Comparison of ENCODE assay signal across 8 mouse cellular contexts in the genomic region with DNA sequence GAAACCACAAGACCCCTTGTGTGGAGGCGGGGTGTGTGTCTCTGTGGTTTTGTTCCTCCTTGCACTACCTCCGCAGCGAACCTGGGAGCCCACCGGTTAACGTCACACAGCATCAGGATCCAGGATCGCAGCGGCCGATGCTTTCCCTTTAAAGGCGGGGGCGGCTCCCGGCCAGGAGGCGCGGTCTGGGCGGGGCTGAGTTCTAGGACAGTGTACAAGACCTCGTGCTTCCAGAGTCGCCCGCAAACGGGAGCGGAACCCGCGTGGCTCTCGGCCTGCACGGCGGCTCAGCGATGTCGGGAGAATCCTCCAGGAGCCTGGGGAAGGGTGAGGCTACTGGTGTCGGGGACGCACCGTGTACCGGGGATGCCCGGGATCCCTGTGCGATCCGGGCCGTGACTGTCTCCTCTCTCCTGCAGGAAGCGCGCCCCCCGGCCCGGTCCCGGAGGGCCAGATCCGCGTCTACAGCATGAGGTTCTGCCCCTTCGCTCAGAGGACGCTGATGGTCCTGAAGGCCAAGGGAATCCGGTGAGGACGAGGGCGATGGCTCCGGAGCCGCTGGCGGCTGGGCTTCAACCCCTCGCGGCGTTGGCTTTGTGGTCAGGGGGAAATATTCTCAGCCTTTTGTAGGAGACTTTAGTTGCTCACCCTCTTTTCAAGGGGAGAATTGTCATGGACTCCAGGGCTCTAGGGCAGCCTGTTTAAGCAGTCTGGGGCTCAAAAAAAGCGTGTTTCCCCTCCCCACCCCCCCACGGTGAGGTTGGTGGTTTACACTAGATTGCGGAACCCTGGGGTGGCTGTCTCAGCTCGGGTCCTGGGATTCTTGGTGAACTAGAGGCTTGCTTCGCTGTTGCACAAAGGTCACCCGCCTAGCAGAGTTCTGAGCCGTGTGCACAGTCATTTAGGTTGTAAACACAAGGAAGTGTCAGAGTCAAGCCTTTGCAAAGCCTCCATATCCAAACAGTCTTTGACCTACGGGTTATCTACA. TPM values are rescaled to one million over a fixed set of nuclear protein-coding genes. Genes with fewer than 3 reads are reported as not detected.
DNase-seq lines count a peak whose midpoint lies in the region; ATAC-seq lines count a peak whose summit lies in the region.

A gene (plus strand): TSS at position 175 of the 988 bp plus-strand sequence.

- peaks cover 3% of the 10 kb centered on the region; the same call in 1 of the 2 replicates for H3K4me1 ChIP-seq in forebrain, embryonic 11.5 days (replicated peaks; ENCODE audit: control insufficient read depth, insufficient read depth, low read length)
- H3K4me1 ChIP-seq in heart, embryonic 15.5 days (replicated peaks), result peaks cover 18% of the 10 kb centered on the region
- peaks cover 22% of the 10 kb centered on the region for H3K4me1 ChIP-seq in liver, embryonic 13.5 days (replicated peaks)
- 0 out of 2 replicates have a peak, but pooled peaks cover 9% of the 10 kb centered on the region for H3K4me1 ChIP-seq in stomach, embryonic 14.5 days (ENCODE audit: control insufficient read depth, insufficient read depth, low read length)

- peak within 1 kb of the TSS; percentile 94 for H3K4me2 ChIP-seq in forebrain, embryonic 11.5 days (ENCODE audit: low read depth, low read length, severe bottlenecking)
- peak within 1 kb of the TSS; percentile 97 for H3K4me2 ChIP-seq in heart, embryonic 15.5 days
- peak within 1 kb of the TSS; percentile 89 for H3K4me2 ChIP-seq in liver, embryonic 13.5 days
- H3K4me2 ChIP-seq in stomach, embryonic 14.5 days (replicated peaks; ENCODE audit: low read depth, low read length), result peak within 1 kb of the TSS; percentile 95

- no peaks in the 10 kb centered on the region for H3K36me3 ChIP-seq in forebrain, embryonic 11.5 days (ENCODE audit: control insufficient read depth, insufficient read depth, low read length)
- H3K36me3 ChIP-seq in heart, embryonic 15.5 days, result peaks cover 10% of the 10 kb centered on the region; the same call in 1 of the 2 replicates
- peaks cover 15% of the 10 kb centered on the region for H3K36me3 ChIP-seq in liver, embryonic 13.5 days
- peaks cover 9% of the 10 kb centered on the region; the same call in 1 of the 2 replicates for H3K36me3 ChIP-seq in stomach, embryonic 14.5 days (ENCODE audit: control insufficient read depth, insufficient read depth, low read length)

- H3K9me3 ChIP-seq in forebrain, embryonic 11.5 days (ENCODE audit: control insufficient read depth, low read length), result no peaks in the 10 kb centered on the region
- no peaks in the 10 kb centered on the region for H3K9me3 ChIP-seq in heart, embryonic 15.5 days (replicated peaks)
- no peaks in the 10 kb centered on the region for H3K9me3 ChIP-seq in liver, embryonic 13.5 days (replicated peaks)
- no peaks in the 10 kb centered on the region for H3K9me3 ChIP-seq in stomach, embryonic 14.5 days (ENCODE audit: control insufficient read depth, low read depth, low read length)

- peak within 1 kb of the TSS; percentile 49 for H3K4me3 ChIP-seq in forebrain, embryonic 11.5 days (ENCODE audit: low read depth, low read length)
- H3K4me3 ChIP-seq in heart, embryonic 15.5 days, result peak within 1 kb of the TSS; percentile 65
- H3K4me3 ChIP-seq in liver, embryonic 13.5 days (replicated peaks), result peak within 1 kb of the TSS; percentile 66
- peak within 1 kb of the TSS; percentile 74 for H3K4me3 ChIP-seq in stomach, embryonic 14.5 days (ENCODE audit: low read depth, low read length)

- no peak within 1 kb of the TSS for H3K27ac ChIP-seq in forebrain, embryonic 11.5 days (ENCODE audit: low read depth, low read length)
- peak within 1 kb of the TSS; percentile 58 for H3K27ac ChIP-seq in heart, embryonic 15.5 days
- peak within 1 kb of the TSS; percentile 72 for H3K27ac ChIP-seq in liver, embryonic 13.5 days
- peak within 1 kb of the TSS; percentile 84 for H3K27ac ChIP-seq in stomach, embryonic 14.5 days (ENCODE audit: low read length)

- DNase-seq in CD8-positive naive resting alpha-beta T cell, adult 2 months (ENCODE audit: low read depth in 2 of 2, low spot score in 2 of 2), result peak; percentile 27 to 40
- peak; percentile 59 for DNase-seq in c-Kit-positive CD71-negative TER-119-negative erythroid progenitor cells, embryonic 14.5 days (ENCODE audit: low read depth)
- peak; percentile 92 for DNase-seq in forebrain, embryonic 11.5 days (ENCODE audit: low spot score)
- peak; percentile 93 to 94 for DNase-seq in kidney, postnatal 25 days
- DNase-seq in liver, embryonic 13.5 days, result peak; percentile 75
- peak; percentile 44 to 55 for DNase-seq in natural killer cell, adult 2 months (ENCODE audit: low spot score in 2 of 2)

- peak; percentile 95 for ATAC-seq in forebrain, embryonic 11.5 days (replicated peaks; ENCODE audit: low FRiP score)
- peak; percentile 94 for ATAC-seq in heart, embryonic 15.5 days (replicated peaks; ENCODE audit: insufficient number of reproducible peaks, insufficient read depth, low FRiP score, low read depth)
- ATAC-seq in liver, embryonic 13.5 days (ENCODE audit: low read depth), result peak; percentile 86
- peak; percentile 89 for ATAC-seq in stomach, embryonic 14.5 days (ENCODE audit: insufficient number of reproducible peaks, insufficient read depth, low FRiP score, low read depth)

- WGBS in forebrain, embryonic 11.5 days, result under 1% methylated on average over 60 of the region's 60 CpGs
- under 1% methylated on average over 59 of the region's 60 CpGs for WGBS in heart, embryonic 15.5 days
- under 1% methylated on average over 60 of the region's 60 CpGs for WGBS in liver, embryonic 13.5 days (ENCODE audit: insufficient replicate concordance)
- under 1% methylated on average over 60 of the region's 60 CpGs for WGBS in stomach, embryonic 14.5 days

- no peaks in the 10 kb centered on the region; the same call in 1 of the 2 replicates for H3K27me3 ChIP-seq in forebrain, embryonic 11.5 days (ENCODE audit: control insufficient read depth, insufficient read depth, low read length)
- H3K27me3 ChIP-seq in heart, embryonic 15.5 days, result no peaks in the 10 kb centered on the region
- peaks cover 4% of the 10 kb centered on the region; the same call in 1 of the 2 replicates for H3K27me3 ChIP-seq in liver, embryonic 13.5 days
- no peaks in the 10 kb centered on the region for H3K27me3 ChIP-seq in stomach, embryonic 14.5 days (ENCODE audit: control insufficient read depth, insufficient read depth, low read length)

- peak within 1 kb of the TSS; percentile 67 for H3K9ac ChIP-seq in forebrain, embryonic 11.5 days (ENCODE audit: low read length)
- peak within 1 kb of the TSS; percentile 61 for H3K9ac ChIP-seq in heart, embryonic 15.5 days
- peak within 1 kb of the TSS; percentile 69 for H3K9ac ChIP-seq in liver, embryonic 13.5 days
- peak within 1 kb of the TSS; percentile 80 for H3K9ac ChIP-seq in stomach, embryonic 14.5 days (replicated peaks; ENCODE audit: low read depth, low read length)

RNA-seq across cellular contexts. Expression of the gene that starts here (rescaled TPM):
- polyA plus RNA-seq in forebrain, embryonic 11.5 days (2014; fragmentation: Nextera tagmentation; extraction: Ambion mirVana), result 75.1 and 83.2 TPM in 2 replicates
- polyA plus RNA-seq in heart, embryonic 15.5 days (2015; fragmentation: Nextera tagmentation; extraction: Ambion mirVana), result 97.5 and 103 TPM in 2 replicates
- 117 and 139 TPM in 2 replicates for polyA plus RNA-seq in liver, embryonic 13.5 days (2015; fragmentation: Nextera tagmentation; extraction: Ambion mirVana)
- 482 and 525 TPM in 2 replicates for polyA plus RNA-seq in stomach, embryonic 14.5 days (2014; fragmentation: Nextera tagmentation; extraction: Ambion mirVana)

Comparison
In these comparisons a context has a peak if more than half of its experiments do, and no peak if none do; other contexts are left out.
1. DNase-seq: peak in every context shown above with its lines; median percentile 94 in kidney, postnatal 25 days; 92 in forebrain, embryonic 11.5 days; 75 in liver, embryonic 13.5 days; 59 in c-Kit-positive CD71-negative TER-119-negative erythroid progenitor cells, embryonic 14.5 days; 50 in natural killer cell, adult 2 months; 34 in CD8-positive naive resting alpha-beta T cell, adult 2 months.